Mouse (Mus musculus) midbrain, embryonic 11.5 days (tissue): ENCODE results near the gene Ccdc9b. TPM values are rescaled to one million over a fixed set of nuclear protein-coding genes. Genes with fewer than 3 reads are reported as not detected.
A peak's percentile ranks its signal among the peaks of the same experiment; 100 is the strongest.

Experiments used
- ATAC-seq: fragments of 200-750 bp; cut with Nextera tagmentation; 2 replicates; pipeline ENCODE4 v1.8.0; 2017; ENCODE audit warnings: moderate TSS enrichment, moderate library complexity; ENCODE audit not compliant: low FRiP score
- DNase-seq: peaks from one replicate; pipeline ENCODE4 v3.0.0; 2015; ENCODE audit warnings: low spot score; ENCODE audit errors: missing footprints
- H3K27ac ChIP-seq: fragments of 300-500 bp; sonication (generic); 2 replicates; pipeline ENCODE4 v1.5.1; 2014; ENCODE audit warnings: low read depth, low read length
- H3K27me3 ChIP-seq: fragments of 300-500 bp; sonication (generic); 2 replicates; pipeline ENCODE4 v1.6.1; 2014; ENCODE audit warnings: mild to moderate bottlenecking, low read length, moderate library complexity, mixed read lengths; ENCODE audit not compliant: control insufficient read depth, insufficient read depth
- H3K36me3 ChIP-seq: fragments of 300-500 bp; sonication (generic); 2 replicates; pipeline ENCODE4 v1.6.1; 2014; ENCODE audit warnings: mild to moderate bottlenecking, low read length, moderate library complexity, mixed read lengths; ENCODE audit not compliant: control insufficient read depth, insufficient read depth
- H3K4me1 ChIP-seq: fragments of 300-500 bp; sonication (generic); 2 replicates; pipeline ENCODE4 v1.6.1; 2014; ENCODE audit warnings: low read length; ENCODE audit not compliant: control insufficient read depth, insufficient read depth
- H3K4me2 ChIP-seq: fragments of 300-500 bp; sonication (generic); 2 replicates; pipeline ENCODE4 v1.6.1; 2014; ENCODE audit warnings: mild to moderate bottlenecking, moderate library complexity
- H3K4me3 ChIP-seq: fragments of 300-500 bp; sonication (generic); 2 replicates; pipeline ENCODE4 v1.5.1; 2014; ENCODE audit warnings: low read depth, low read length
- H3K9ac ChIP-seq: fragments of 300-500 bp; sonication (generic); 2 replicates; pipeline ENCODE4 v1.6.1; 2014; ENCODE audit warnings: low read length
- H3K9me3 ChIP-seq: fragments of 300-500 bp; sonication (generic); 2 replicates; pipeline ENCODE4 v1.6.1; 2016; ENCODE audit warnings: low read length; ENCODE audit not compliant: control insufficient read depth
- WGBS: fragments of 180-500 bp; shearing (Covaris S2); extraction: QIAGEN DNeasy Blood & Tissue Kit; methylation state at CpG from one replicate; pipeline ENCODE4 v1.1.7; 2014; 5-methylcytosine and 5-hydroxymethylcytosine counted together
- polyA plus RNA-seq: library from polyadenylated mRNA; unstranded; fragments of >200 nt; fragmentation: Nextera tagmentation; extraction: Ambion mirVana; gene quantifications from 2 replicates; pipeline ENCODE4 v1.2.1, GENCODE M21; 2014

Ccdc9b gene
- polyA plus RNA-seq, 1 experiment from 2014 or later = 0.92 TPM

DNA sequence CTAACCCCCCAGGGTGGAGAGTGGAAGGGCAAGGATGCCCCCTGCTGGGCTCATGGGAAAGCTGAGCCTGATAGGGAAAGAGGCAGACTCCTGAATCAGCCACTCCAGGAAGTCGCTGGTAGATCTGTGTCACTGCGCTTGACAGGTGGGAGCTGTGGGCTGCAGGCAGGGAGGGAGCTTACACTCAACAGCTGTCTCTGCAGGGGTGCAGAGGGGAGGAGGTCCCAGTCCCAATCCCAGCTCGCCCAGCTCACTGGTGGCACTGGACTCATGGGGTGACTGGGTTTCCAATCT is 31.9 kb downstream of the Ccdc9b start:
- 0 out of 2 replicates have a peak, but pooled peaks cover 3% of the 10 kb centered on the region for H3K4me1 ChIP-seq
- no peak overlapping the region for H3K27ac ChIP-seq
- no peak overlapping the region for H3K4me2 ChIP-seq
- DNase-seq = peak; percentile 82
- ATAC-seq = no peak
- H3K4me3 ChIP-seq = no peak overlapping the region
- H3K9me3 ChIP-seq = no peaks in the 10 kb centered on the region
- no peaks in the 10 kb centered on the region for H3K36me3 ChIP-seq
- WGBS = 2% methylated on average over 3 of the region's 3 CpGs
- no peak overlapping the region for H3K9ac ChIP-seq
- peaks cover 2% of the 10 kb centered on the region; the same call in 1 of the 2 replicates for H3K27me3 ChIP-seq

DNA sequence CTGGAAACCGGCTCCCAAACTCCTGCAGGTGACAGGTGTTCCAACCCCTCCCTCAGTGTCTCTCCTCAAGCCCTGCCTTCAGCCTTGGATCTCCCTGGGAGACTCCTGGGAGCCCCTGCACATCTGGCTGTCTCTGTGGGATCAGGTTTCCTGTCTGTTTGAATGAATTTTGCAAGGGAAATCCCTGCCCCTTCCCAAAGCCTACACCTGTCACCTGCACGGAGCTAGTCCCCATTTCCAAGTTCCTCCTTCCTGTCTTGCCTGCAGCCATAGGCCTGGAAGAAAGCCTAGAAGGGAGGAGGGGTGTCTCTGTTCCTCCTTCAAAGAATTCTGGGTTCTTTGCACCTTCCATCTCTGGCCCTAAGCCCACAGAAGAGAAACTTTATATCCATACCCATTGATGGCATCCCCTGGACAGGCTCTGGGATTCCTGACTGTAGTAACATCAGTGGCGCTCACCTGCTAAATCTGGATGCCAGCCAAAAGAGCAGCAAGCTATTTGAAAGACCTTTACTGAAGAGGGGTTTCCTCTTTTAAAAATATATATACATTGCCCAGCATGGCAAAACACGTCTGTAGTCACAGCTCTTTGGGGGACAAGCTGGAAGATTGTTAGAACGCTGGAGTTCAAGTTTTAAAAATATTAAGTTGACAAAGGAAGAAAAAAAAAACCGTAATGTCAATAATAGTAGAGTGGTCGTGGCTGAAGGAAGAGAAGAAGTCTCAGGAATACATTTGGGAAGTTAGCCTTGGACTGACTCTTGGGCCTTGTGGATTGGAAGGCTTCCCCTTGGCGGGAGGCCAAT is 32.4 kb downstream of the Ccdc9b start:
- H3K9ac ChIP-seq = no peak overlapping the region
- H3K36me3 ChIP-seq = no peaks in the 10 kb centered on the region
- H3K9me3 ChIP-seq = no peaks in the 10 kb centered on the region
- no peak overlapping the region for H3K4me3 ChIP-seq
- H3K4me2 ChIP-seq = no peak overlapping the region
- DNase-seq (peak; percentile 81), ATAC-seq (no peak)
- peaks cover 2% of the 10 kb centered on the region; the same call in 1 of the 2 replicates for H3K27me3 ChIP-seq
- H3K27ac ChIP-seq = no peak overlapping the region
- 22% methylated on average over 8 of the region's 8 CpGs for WGBS
- H3K4me1 ChIP-seq = 0 out of 2 replicates have a peak, but pooled peaks cover 3% of the 10 kb centered on the region

DNA sequence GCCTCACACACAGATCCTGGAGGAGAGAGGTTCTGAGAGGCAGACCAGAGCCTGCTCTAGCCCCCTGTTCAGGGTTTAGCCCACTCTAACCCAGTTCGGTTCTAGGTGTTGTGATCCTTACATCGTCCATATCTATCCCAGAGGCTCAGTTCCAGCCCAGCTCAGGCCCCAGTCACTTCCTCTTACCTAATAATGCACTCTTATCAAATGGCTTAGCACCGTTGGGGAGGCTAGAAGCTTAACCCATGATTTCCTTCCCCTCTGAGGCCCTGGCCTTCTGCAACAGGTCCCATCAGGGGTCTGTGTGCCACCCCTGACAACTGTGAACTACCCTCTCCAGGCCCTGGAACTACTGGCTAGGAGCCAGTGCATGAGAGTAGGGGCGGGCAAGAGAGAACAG is 33.3 kb downstream of the Ccdc9b start:
- no peak for ATAC-seq
- Histone ChIP-seq H3K4me2 (no peak overlapping the region), H3K36me3 (no peaks in the 10 kb centered on the region), H3K4me3 (no peak overlapping the region), H3K4me1 (0 out of 2 replicates have a peak, but pooled peaks cover 3% of the 10 kb centered on the region), H3K9ac (no peak overlapping the region), H3K27me3 (peaks cover 2% of the 10 kb centered on the region; the same call in 1 of the 2 replicates), H3K27ac (no peak overlapping the region), H3K9me3 (no peaks in the 10 kb centered on the region)
- DNase-seq = peak; percentile 84
- WGBS = 51% methylated on average over 4 of the region's 4 CpGs

DNA sequence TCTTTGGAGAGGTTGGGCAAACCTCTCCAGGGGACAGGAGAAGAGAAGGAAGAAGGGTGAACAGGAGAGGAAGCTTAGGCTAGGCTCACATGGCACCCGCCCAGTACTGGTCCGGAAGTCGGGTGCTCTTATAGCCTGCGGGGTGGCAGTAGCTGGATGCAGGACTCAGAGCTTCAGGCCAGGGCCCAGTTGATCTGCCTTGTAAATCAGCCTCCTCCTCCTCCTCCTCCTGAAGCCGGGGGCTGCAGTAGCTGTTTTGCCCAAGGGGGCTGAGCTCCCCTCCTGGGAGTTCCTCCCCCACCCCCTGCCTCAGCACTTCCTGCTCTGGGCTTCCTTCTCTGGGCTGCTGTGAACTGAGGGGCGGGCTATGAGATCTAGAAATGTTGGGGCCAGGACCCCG is 34.1 kb downstream of the Ccdc9b start, which contains the start of gene Plcb2:
Gene Plcb2, minus strand, starts transcription at position 102 of the 400 bp plus-strand sequence.
- no peak within 1 kb of the TSS for H3K4me3 ChIP-seq
- H3K4me1 ChIP-seq = 0 out of 2 replicates have a peak, but pooled peaks cover 3% of the 10 kb centered on the region
- H3K36me3 ChIP-seq = no peaks in the 10 kb centered on the region
- no peak within 1 kb of the TSS for H3K4me2 ChIP-seq
- 0 out of 2 replicates have a peak, but pooled peaks have one; percentile 16 for ATAC-seq
- H3K27ac ChIP-seq = no peak within 1 kb of the TSS
- peaks cover 2% of the 10 kb centered on the region; the same call in 1 of the 2 replicates for H3K27me3 ChIP-seq
- 12% methylated on average over 7 of the region's 7 CpGs for WGBS
- H3K9ac ChIP-seq = no peak within 1 kb of the TSS; the same call in 1 of the 2 replicates
- H3K9me3 ChIP-seq = no peaks in the 10 kb centered on the region
- DNase-seq = peak; percentile 66

DNA sequence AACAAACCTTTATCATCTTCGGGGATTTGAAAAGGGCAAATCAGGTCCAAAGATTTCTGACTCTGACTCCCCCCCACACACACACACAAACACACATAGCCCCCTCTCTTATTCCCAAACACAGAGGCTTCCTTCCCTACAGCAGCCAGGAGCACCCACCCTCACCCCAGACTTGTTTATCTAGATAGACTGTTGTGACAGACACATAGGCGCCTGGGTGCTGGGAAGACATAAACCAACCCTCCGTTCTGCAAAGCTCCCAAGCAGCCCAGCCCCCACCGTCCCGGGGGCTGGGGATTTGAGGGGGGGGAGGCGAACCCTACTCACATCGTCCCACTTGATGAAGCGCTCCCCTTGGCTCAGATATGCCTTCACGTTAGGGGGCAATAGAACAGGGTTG is 34.5 kb downstream of the Ccdc9b start:
- DNase-seq (peak; percentile 68), ATAC-seq (no peak)
- Histone ChIP-seq H3K9me3 (no peaks in the 10 kb centered on the region), H3K4me2 (no peak overlapping the region), H3K9ac (no peak overlapping the region), H3K27me3 (peaks cover 2% of the 10 kb centered on the region; the same call in 1 of the 2 replicates), H3K27ac (no peak overlapping the region), H3K4me1 (0 out of 2 replicates have a peak, but pooled peaks cover 3% of the 10 kb centered on the region), H3K4me3 (no peak overlapping the region), H3K36me3 (no peaks in the 10 kb centered on the region)
- WGBS = 31% methylated on average over 9 of the region's 9 CpGs

DNA sequence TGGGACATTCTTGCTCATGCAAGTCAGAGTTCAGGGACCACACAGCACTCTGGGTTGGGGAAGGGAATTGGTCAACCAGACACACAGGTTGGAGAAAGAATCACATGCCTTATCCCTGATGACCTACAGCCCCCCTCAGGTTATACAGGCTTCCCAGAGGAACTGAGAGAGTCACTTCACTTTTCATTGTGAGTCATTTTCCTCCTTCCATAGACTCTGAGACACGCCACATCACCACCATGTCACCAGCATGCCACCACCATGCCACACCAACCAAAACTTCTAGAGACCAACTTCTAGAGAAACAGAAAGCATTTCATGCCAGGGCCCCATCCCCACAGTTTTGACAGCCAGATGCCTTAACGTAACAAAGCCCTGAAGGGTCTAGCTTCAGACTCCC is 35.6 kb downstream of the Ccdc9b start:
- WGBS = 77% methylated on average over 2 of the region's 2 CpGs
- ATAC-seq (no peak), DNase-seq (peak; percentile 39)
- Histone ChIP-seq H3K36me3 (no peaks in the 10 kb centered on the region), H3K27ac (no peak overlapping the region), H3K9ac (no peak overlapping the region), H3K4me1 (0 out of 2 replicates have a peak, but pooled peaks cover 3% of the 10 kb centered on the region), H3K4me3 (no peak overlapping the region), H3K9me3 (no peaks in the 10 kb centered on the region), H3K4me2 (no peak overlapping the region), H3K27me3 (peaks cover 2% of the 10 kb centered on the region; the same call in 1 of the 2 replicates)

DNA sequence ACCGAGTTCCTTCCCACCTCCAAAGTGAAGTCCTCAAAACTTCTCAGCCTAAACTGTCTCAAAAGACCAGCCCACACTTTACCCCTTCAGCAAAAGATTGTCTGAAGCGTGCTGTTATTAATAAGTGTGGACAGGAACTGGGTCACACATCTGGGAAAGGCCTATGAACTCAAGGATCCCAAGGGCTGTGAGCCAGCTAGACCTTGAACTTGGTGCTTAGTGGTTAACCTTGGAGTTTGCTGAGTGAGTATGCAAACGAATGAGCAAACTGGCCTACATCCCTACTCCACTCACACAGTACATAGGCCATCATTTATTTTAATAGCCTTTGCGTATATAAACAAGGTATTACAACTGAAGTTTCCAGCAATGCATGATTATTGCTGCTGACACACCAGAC is 37.0 kb downstream of the Ccdc9b start:
- H3K4me1 ChIP-seq = 0 out of 2 replicates have a peak, but pooled peaks cover 3% of the 10 kb centered on the region
- H3K9me3 ChIP-seq = no peaks in the 10 kb centered on the region
- DNase-seq = peak; percentile 8
- H3K36me3 ChIP-seq = no peaks in the 10 kb centered on the region
- no peak overlapping the region for H3K9ac ChIP-seq
- no peak for ATAC-seq
- H3K27ac ChIP-seq = no peak overlapping the region
- 85% methylated on average over 4 of the region's 4 CpGs for WGBS
- no peak overlapping the region for H3K4me3 ChIP-seq
- peaks cover 2% of the 10 kb centered on the region; the same call in 1 of the 2 replicates for H3K27me3 ChIP-seq
- no peak overlapping the region for H3K4me2 ChIP-seq

DNA sequence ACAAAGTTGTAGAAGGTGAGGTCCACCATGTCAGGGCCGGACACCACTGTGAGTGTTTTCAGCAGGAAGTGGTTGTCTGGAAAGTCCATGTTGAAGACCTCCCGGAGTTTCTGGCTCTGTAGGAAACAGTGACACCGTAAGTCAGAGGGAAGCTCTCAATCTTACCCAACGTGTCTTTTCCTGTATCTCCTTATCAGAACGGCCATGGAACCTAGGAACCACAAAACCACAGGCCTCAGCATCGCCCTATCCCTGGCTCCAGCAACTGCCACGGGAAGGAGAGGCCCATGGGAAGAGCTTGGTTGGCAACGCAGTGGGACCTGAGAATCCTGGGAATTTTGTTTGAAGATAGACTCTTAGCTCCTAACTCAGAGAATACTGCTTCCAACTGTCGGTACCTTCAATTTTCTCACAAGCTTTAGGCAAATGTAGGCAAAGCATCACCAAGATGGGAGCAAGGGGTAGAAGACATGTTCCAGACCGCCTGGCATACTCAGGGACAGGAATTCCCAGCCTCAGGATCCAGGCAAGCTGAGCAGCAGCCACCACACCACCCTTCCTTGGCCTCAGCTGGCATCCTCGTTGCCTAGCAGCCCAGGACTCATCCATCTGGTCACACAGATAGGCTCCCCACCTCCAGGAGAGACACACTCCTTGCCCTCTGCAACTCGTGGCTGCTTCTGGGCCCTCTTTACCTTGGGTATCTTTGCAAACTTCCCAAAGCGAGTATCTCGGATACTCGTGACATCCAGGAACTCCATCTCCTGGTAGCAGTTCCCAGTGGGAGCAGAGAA is 38.6 kb downstream of the Ccdc9b start:
- 0 out of 2 replicates have a peak, but pooled peaks cover 3% of the 10 kb centered on the region for H3K4me1 ChIP-seq
- H3K9ac ChIP-seq = no peak overlapping the region
- ATAC-seq (no peak), DNase-seq (peak; percentile 26)
- no peaks in the 10 kb centered on the region for H3K9me3 ChIP-seq
- no peak overlapping the region for H3K4me2 ChIP-seq
- H3K36me3 ChIP-seq = no peaks in the 10 kb centered on the region
- H3K27ac ChIP-seq = no peak overlapping the region
- H3K27me3 ChIP-seq = no peaks in the 10 kb centered on the region; the same call in 1 of the 2 replicates
- H3K4me3 ChIP-seq = no peak overlapping the region
- 84% methylated on average over 15 of the region's 15 CpGs for WGBS

DNA sequence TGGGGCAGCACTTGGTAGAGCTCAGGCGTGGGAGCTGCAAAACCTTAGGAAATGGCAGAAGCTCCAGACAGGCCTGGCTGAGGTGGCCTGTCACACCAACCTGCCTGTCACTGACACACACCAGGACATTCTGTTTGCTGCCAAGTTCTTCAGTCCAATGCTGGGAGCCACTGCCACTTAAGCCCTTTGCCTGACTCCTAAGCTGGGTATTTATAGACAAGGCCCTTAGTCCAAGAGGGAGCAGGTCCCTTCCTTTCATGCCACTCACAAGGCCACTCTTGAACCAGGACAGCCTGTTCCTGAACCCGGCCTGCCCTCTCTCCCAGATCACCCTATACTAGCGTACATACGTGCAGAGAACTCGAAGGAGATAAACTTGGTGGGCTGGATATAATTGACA is 45.8 kb downstream of the Ccdc9b start:
- 89% methylated on average over 5 of the region's 5 CpGs for WGBS
- Histone ChIP-seq H3K27me3 (peaks cover 6% of the 10 kb centered on the region), H3K9me3 (no peaks in the 10 kb centered on the region), H3K4me2 (no peak overlapping the region), H3K27ac (no peak overlapping the region), H3K36me3 (no peaks in the 10 kb centered on the region), H3K4me3 (no peak overlapping the region), H3K9ac (no peak overlapping the region), H3K4me1 (peaks cover 5% of the 10 kb centered on the region)
- DNase-seq = no peak
- ATAC-seq = no peak
